Mouse (Mus musculus) brown adipose tissue, adult 24 weeks (tissue): Measurements from ENCODE around the gene AI661453. TPM values are rescaled to one million over a fixed set of nuclear protein-coding genes. Genes with fewer than 3 reads are reported as not detected.
"Not testable (repeated sequence)": the region's sequence is repeated elsewhere in the genome, so short reads cannot be mapped to it uniquely, and the experiment has no call there.

Experiments
- H3K27ac ChIP-seq: fragments of 200-500 bp; replicated peaks from 2 replicates; pipeline ENCODE4 v1.5.1; 2012; ENCODE audit warnings: low read depth, mild to moderate bottlenecking, low read length
- H3K4me1 ChIP-seq: fragments of 200-500 bp; 2 replicates; pipeline ENCODE4 v1.6.1; 2012; ENCODE audit warnings: low read length, mixed read lengths; ENCODE audit not compliant: control insufficient read depth, insufficient read depth, insufficient read length
- H3K4me3 ChIP-seq: fragments of 200-500 bp; 2 replicates; pipeline ENCODE4 v1.5.1; 2012; ENCODE audit warnings: low read depth, mild to moderate bottlenecking, low read length, moderate library complexity; ENCODE audit not compliant: insufficient read depth
- polyA plus RNA-seq: library from polyadenylated mRNA; stranded (reverse); fragments of >200 nt; gene quantifications from 2 replicates; pipeline ENCODE4 v1.2.4, GENCODE M21; 2012; ENCODE audit not compliant: missing spikeins, insufficient read depth, insufficient read length

The AI661453 gene
- polyA plus RNA-seq, 1 experiment, result 0.48 TPM

DNA sequence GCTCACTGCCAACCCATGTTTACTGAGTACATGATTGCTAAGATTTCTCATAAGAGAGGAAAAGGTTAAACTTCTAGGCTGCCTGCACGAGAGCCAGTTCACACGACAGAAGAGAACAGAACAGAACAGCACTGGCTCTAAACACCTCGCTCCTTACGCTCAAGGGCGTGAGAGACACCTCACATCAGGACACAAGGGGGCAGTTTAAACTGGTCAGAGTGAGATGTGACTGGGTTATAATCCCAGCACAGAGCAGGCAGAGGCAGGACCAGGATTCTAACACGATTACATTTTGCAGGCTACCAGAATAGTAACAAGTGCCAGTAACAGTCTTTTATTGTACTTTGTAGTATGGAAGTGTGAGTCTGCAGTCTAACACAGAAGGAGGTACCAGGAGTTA is 56.3 kb downstream of the AI661453 start:
- Histone ChIP-seq H3K4me1 (no peaks in the 10 kb centered on the region), H3K4me3 (no peak overlapping the region), H3K27ac (no peak overlapping the region)

DNA sequence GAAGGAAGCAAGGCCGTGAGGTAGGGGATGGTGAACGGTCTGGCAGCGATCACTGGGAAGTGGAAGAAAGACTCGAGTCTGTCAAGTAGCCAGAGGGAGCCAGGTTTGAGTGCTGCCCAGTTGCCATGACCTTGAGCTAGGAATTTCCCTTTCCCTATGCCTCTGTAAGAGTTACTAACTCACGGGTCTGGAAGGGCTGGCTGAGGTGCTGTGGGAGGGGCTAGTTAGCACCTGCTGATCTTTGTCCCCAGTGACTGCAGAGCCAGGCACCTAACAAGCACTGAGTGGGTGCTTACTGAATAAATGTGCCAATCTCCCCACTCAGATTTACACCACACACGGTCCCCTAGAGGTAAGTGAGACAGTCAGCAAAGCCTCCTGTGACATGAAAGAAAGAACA is 57.2 kb downstream of the AI661453 start:
- Histone ChIP-seq H3K4me1 (no peaks in the 10 kb centered on the region), H3K4me3 (no peak overlapping the region), H3K27ac (no peak overlapping the region)

DNA sequence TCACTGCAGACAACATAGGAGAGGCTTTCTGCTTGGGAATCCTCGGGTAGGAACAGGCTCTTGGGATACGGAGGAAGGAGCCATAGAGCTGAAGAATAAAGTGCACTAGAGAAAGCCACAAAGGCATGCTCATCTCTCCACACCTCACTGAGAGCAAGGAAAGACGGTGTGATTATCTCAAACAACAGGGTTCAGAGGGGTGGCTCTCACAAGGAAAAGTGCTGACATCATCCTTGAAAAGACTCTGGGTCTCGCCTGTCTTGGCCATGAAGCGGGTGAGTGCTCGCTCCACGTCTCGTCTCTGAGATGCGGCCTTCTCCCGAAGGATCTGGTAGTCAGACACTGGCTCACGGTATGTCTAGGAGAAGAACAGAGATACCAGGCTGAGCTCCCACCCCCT is 57.7 kb downstream of the AI661453 start:
- Histone ChIP-seq H3K4me3 (no peak overlapping the region), H3K27ac (no peak overlapping the region), H3K4me1 (no peaks in the 10 kb centered on the region)

DNA sequence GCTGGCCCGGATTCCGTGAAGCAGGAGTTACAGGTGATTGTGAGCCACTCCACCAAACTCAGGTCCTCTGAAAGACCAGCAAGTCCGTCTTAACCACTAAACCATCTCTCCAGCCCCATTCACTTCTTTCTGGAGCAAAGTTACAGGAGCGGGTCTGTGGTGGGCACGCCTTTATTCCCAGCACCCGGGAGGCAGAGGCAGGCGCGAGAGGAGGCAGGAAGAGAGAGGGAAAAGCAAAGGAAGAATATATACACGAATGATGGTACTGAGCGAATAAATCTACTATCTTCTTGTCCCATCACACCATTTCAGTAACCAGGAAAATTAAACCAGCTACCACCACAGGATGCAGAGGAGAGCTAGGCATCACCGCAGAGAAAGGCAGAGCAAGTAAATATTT is 65.1 kb downstream of the AI661453 start:
- H3K4me1 ChIP-seq, result peaks cover 8% of the 10 kb centered on the region
- H3K4me3 ChIP-seq, result peak overlapping the region; percentile 91
- H3K27ac ChIP-seq, result no peak overlapping the region

DNA sequence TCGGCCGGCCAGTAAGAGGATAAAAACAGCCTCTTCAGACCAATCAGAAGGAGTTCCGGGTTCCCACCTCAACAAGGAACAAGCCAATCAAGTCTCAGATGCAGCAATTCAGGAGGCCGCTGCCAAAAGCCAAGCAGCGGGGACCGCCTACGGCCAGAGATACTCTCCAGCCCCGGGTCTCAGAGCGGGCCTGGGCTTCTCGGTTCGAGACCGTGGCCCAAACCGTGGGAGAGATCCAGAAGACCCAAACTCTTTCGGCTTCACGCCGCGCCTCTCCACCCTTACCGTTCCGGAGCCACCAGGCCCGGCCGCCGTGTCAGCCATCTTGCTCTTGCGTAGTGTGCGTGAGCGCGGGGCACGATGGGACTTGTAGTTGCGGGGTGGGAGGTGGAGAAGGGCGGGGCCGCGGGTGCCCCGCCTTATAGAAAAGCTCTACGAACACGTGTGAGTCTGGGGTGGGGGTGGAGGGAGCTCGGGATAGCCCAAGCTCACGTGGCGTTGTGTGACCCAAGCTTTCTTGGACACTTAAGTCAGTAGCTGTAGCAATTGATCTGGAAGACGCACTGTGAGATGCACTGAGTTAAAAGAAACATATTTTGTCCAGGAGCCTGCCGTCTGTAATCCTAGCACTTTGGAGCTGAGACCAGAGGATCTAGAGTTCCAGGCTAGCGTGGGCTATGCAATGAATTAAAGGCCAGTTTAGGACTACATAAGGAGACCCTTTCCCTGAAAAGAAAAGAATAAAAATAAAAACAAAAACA is 65.7 kb downstream of the AI661453 start, which contains the start of gene Taf8:
TSS of gene Taf8 (minus strand) at position 347 of the 761 bp plus-strand sequence.
- Histone ChIP-seq H3K4me3 (peak within 1 kb of the TSS; percentile 91), H3K27ac (peak within 1 kb of the TSS; percentile 96), H3K4me1 (peaks cover 8% of the 10 kb centered on the region)

DNA sequence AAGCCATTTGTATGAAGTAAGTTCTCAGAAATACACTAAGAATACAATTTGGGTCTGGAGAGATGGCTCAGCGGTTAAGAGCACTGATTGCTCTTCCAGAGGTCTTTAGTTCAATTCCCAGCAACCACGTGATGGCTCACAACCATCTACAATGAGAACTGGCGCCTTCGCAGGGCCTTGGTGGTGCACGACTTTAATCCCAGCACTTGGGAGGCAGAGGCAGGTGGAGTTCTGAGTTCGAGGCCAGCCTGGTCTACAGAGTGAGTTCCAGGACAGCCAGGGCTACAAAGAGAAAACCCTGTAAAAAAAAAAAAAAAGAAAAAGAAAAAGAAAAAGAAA is 66.3 kb downstream of the AI661453 start:
- not testable (repeated sequence) for H3K4me3 ChIP-seq, H3K27ac ChIP-seq
- H3K4me1 ChIP-seq, result peaks cover 14% of the 10 kb centered on the region

DNA sequence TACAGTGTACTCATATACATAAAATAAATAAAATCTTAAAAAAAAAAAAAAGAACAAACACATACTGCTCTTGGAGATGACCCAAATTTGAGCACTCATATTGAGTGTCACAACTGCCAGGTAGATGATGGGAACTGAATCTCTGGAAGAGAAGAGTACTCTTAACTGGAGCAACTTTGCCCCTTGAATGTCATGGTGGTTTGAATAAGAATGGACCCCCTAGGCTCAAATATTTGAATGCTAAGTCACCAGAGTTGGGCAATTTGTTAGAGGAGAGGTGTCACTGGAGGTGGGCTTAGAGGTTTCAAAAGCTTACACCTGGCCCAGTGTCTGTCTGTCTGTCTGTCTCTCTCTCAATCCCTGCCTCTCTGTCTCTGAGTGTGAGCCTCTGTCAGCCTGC is 67.3 kb downstream of the AI661453 start:
- Histone ChIP-seq H3K4me1 (peaks cover 14% of the 10 kb centered on the region), H3K4me3 (no peak overlapping the region), H3K27ac (no peak overlapping the region)

DNA sequence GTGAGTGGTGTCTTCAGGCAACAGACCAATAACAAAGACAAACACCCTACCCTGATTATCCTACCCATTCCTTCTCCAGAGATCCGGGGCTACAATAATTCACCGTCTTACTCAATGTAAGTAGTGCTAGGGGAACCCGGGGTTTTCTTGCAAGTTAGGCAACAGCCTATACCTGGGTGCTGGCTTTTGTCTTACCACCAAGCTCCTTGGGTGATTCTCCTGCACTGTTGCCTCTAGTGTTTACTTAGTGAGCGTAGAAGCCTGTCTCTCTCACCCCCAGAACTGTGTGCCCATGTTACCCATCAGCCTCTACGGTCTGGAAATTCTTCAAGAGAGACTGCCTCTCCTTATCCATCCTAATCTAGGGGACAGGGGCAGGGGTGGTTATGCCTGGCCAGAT is 67.8 kb downstream of the AI661453 start:
- peaks cover 14% of the 10 kb centered on the region for H3K4me1 ChIP-seq
- no peak overlapping the region; the same call in 1 of the 2 replicates for H3K27ac ChIP-seq
- peak overlapping the region; percentile 64; the same call in 1 of the 2 replicates for H3K4me3 ChIP-seq

DNA sequence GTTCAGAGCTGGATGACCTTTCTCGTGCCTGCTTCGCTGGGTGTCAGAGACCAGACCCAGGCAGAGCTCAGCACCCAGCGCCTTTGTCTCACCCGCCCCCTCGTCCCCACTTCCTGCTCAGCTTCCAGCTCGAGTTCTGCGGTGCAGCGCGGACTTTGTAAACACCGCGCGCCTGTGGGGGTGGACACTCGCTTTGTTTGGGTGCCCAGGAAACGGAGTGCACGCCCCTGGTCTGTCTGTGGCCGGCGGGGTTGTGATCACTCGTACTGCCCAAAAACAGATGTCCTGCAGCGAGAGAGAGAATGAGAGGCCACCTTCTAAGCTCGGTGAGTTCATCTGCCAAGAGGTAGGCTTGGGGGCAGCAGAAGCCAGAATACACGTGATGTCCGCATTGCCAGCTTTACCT is 68.5 kb downstream of the AI661453 start, which contains the start of gene Ccnd3:
TSS of gene Ccnd3 (plus strand) at position 111 of the 406 bp plus-strand sequence.
- Histone ChIP-seq H3K27ac (peak within 1 kb of the TSS; percentile 76), H3K4me3 (peak within 1 kb of the TSS; percentile 64), H3K4me1 (peaks cover 14% of the 10 kb centered on the region)

DNA sequence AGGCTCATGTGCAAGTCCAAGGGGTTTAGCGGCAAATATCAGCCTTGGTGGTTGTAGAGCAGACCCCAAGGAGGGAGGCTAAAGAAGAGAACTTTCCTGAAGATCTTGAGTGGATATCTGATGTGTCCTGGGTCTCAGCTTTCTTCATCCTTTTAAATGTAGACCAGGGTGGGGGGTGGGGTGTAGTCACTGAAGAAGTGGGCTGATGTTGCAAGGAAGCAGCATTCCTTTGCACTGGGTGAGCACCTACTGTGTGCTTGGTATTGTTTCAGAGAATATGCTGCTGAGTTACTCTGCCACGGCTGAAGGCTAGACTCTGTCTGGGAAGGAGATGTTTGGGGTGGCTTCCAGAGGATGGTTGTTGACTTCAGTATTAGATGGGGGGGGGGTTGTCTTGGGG is 69.2 kb downstream of the AI661453 start:
- Histone ChIP-seq H3K4me3 (peak overlapping the region; percentile 64), H3K4me1 (peaks cover 14% of the 10 kb centered on the region), H3K27ac (peak overlapping the region; percentile 76)

DNA sequence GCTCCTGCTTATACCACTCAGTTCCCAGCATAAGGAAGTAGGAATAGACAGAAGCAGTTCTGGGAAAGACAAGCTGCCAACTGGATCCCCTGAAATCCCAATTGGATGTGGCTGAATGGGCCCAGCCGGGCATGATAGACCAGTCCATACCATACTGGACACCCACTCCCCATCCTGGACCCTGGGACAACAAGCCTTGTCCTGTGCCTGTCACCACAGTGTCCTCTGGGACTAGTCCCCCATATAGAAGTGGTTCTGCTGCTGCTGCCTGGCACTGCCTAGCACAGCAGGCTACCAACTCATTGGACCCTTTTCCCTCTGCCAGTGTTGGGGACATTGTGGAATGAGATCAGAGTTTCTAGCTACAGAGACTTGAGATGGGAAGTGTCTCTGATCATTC is 69.6 kb downstream of the AI661453 start:
- peak overlapping the region; percentile 64; the same call in 1 of the 2 replicates for H3K4me3 ChIP-seq
- H3K4me1 ChIP-seq, result peaks cover 15% of the 10 kb centered on the region
- H3K27ac ChIP-seq, result peak overlapping the region; percentile 29; the same call in 1 of the 2 replicates

DNA sequence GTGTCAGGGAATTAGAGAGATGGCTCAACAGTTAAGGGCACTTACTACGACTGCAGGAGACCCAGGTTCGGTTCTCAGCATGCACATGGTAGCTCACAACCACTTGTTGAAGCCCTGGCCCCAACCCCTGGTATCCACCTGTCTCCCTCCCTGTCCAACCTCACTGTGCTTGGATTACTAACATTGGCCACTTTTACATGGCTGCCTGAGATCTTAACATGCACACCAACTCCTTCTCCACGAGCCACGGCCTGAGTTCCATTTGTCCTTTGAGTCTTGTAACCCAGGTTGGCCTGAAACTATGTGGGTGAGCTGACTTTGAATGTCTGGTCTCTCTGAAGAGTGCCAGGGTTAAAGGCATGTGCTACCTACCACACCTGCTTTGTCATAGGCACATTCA is 70.3 kb downstream of the AI661453 start:
- Histone ChIP-seq H3K4me1 (peaks cover 12% of the 10 kb centered on the region), H3K27ac (peak overlapping the region; percentile 73; the same call in 1 of the 2 replicates), H3K4me3 (no peak overlapping the region)

DNA sequence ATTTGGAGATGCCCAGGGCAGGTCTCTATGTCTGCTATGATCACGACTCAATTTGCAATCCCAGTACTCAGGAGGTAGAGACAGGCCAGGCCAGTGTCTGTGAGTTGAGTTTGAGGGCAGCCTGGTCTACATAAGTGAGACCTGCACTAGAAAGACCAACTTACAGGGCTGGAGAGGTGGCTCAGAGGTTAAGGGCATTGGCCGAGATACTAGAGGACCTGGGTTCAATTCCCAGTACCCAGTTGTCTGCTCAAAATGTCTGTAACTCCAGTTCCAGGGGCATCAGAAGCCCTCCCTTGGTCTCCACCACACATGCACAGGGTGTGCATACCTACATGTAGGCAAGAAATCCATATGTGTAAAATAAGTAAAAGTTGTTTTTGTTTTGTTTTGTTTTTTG is 71.1 kb downstream of the AI661453 start:
- Histone ChIP-seq H3K27ac (peak overlapping the region; percentile 73), H3K4me1 (peaks cover 19% of the 10 kb centered on the region), H3K4me3 (peak overlapping the region; percentile 4; the same call in 1 of the 2 replicates)

DNA sequence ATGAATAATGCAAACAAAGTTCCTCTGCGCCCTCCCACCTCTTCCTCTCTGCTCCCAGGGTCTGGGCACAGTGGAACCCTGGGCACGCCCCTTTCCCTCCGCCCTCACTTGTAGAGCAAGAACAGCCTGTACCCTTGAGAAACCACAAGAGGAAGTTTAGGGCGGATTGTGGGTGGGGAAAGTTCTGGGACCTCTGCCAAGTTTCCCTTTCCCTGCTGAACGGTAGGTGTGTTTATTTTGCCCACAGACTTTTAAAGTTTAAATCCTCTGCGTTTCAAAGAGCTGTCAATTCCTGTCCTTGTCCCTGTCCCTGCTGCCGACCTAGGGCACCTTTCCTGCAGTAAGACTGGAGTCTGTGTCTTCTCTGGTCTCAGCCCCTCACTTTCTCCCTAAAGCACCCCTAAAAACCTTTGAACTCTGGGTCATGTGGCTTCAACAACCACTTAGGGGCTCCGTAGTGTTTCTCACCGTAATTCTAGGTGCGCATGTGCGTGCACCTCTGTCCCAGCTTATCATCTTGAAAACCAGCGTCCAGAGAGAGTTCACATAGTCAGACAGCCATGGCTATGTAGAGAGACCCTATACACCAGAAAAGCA is 71.7 kb downstream of the AI661453 start:
- Histone ChIP-seq H3K4me3 (peak overlapping the region; percentile 62), H3K27ac (peak overlapping the region; percentile 98), H3K4me1 (peaks cover 21% of the 10 kb centered on the region)

DNA sequence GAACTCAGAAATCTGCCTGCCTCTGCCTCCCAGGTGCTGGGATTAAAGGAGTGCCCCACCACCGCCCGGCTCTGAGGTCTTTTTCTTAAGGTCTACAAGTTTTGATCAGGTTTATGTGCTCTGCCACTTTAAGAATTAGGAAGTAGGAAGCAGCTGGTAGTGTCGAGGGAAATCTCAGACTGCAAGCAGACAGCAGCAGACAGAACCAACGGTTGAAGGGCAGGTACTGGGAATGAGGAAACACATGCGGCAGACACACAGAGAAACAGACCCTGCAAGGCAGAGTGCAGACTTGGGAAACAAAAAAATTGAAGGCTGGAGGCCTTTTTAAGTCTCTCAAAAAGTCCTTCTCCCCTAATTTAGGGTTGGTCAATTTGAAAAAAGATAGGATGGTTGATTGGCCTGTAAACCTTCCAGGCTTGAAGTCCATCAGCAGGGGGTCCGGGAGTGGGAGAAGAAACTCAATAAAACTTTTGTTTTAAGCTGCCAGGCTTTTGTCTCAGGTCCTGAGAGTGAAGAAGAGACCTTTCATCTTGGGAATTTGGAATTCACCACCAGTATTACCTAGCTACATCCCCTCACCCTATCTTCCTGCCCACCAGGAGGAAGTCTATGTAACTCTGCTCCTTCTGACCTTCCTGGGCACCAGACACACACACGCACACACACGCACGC is 72.8 kb downstream of the AI661453 start:
- peak overlapping the region; percentile 63 for H3K27ac ChIP-seq
- H3K4me3 ChIP-seq, result no peak overlapping the region
- H3K4me1 ChIP-seq, result peaks cover 21% of the 10 kb centered on the region
